Mouse (Mus musculus) fat pad, adult 2 months (tissue): ENCODE results near the gene Rsph1.

ENCODE experiments used
- DNase-seq: peaks from one replicate; pipeline ENCODE4 v3.0.0-alpha.2; 2011; ENCODE audit warnings: low read depth, low spot score; ENCODE audit errors: extremely low read depth

Gene Rsph1

DNA sequence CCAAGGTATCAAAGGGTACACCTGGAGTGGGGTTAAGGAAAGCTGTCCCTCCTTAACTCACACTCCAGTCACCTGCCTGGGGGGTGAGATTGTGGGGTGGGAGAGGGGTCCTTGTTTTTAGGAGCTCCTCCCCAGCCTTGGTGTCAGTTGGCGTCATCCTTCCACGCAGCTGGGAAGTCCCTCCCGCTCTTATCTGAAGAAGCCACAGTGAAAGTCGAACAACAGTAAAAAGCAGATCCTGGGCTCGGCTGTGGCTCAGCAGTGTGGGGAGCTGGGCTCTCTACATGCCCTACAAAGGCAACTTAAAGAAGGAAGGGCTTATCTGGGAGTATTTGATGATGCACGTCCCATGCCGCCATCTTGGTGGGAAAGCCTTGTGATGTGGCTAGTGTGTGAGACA lies 66.9 kb downstream of the Rsph1 start:
- no peak for DNase-seq

DNA sequence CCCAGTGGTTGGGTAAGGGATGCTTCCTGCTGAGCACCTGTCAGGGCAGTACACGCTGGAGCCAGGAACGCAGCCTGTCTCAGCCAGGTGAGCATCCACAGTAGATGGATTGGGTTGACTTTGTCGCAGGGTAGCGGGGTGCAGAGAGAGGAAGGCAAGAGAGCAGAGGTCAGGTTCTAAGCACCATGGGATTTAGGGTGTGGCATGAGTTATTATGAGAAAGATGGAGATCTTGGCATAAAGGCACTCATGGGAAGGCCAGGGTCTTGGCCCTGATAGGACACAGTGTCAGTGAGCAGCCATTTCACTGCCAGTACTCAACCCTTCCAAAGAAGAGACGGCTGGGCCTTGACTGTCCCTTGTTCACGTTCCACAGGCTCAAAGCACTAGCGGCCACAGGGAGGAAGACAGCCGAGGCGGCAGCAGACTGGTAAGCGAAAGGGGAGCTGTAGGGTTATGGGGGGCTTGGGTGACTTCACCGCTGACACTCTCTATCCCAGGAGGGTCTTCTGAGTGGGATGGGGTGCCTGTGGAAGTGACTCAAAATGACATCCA lies 67.7 kb downstream of the Rsph1 start:
- no peak for DNase-seq

DNA sequence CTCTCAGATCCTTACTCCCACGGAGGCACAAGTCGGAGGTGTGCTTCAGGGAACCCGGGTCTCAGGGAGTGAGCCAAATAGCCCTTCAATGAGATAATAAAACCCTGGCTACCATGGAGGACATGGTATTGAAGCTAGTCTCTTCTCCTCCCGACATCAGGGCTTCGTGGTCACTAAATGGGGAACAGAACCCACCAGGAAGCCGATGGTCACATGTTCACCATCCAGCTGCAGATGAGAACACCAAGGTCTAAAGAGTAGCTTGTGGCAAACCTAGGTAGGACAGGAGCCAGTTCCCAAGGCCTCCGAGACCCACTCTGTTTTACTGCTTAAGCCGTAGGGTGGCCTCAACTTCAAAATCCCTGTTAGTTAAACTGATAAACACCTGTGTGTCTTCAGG lies 68.5 kb downstream of the Rsph1 start:
- DNase-seq = no peak

DNA sequence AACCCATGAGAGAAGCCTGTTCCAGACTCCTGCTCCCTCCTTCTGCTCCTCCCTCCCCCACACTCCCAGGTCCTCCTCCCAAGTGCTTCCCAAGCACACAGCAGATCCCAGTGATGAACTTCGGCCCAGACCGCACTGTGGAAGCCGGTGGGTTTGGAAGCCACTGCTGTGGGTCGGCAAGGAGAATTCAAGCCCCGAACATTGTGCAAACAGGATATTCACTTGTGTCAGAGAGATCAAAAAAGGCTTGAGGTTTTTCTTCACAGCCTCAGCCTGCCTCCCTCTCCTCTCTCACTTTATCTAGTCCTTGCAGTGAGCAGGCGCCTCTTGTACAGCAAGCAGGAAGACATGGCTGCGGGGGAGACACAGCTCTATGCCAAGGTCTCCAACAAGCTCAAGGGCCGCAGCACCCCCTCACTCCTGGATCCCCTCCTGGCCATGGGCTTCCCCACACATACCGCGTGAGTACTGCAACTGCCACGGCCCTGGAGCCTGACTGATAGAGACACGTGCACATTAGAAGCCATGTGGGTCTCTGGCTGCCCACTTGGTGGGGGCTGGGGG lies 69.3 kb downstream of the Rsph1 start, which contains the start of gene Ubash3a:
Ubash3a (plus strand) TSS at position 103 of the 564 bp plus-strand sequence.
- no peak for DNase-seq
